Mouse (Mus musculus): ENCODE measurements at regions not wholly inside any gene's neighbourhood (a gene's known extent, or its start where the extent isn't known, plus 50 kb on each side); places are given as distances from the start of the nearest gene placed in this dataset.

DNA sequence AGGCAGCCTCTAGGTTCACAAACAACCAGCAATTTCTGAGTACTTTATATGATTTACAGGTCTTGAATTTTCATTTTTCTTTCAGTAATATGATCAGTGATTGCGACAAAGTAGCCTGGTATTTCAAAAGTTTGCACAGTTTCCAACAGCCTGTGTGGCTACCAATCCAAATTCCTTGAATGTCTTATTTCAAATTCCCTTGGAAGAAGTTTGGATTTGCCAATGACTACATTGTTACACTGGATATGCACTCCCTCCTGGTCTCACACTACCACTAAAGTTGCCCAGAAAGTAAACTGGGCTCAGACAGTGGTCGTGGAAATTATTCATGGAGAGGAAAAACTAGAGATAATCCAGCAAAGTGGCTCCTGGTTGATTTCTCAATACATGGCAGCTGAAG, 166.7 kb upstream of the Ugt8a start:
- Histone ChIP-seq H3K4me2 (replicated peaks; ENCODE audit: low read depth) (no peak overlapping the region), H3K9me3 (ENCODE audit: control insufficient read depth, low read length) (no peaks in the 10 kb centered on the region), H3K4me1 (replicated peaks; ENCODE audit: control insufficient read depth, insufficient read depth) (no peaks in the 10 kb centered on the region), H3K36me3 (ENCODE audit: control insufficient read depth, insufficient read depth, low read length) (no peaks in the 10 kb centered on the region), H3K9ac (ENCODE audit: low read length) (no peak overlapping the region), H3K27ac (replicated peaks) (no peak overlapping the region), H3K27me3 (ENCODE audit: control insufficient read depth, insufficient read depth, low read length) (no peaks in the 10 kb centered on the region), H3K4me3 (ENCODE audit: low read depth, low read length) (no peak overlapping the region)
- no peak for DNase-seq (ENCODE audit: low spot score)
- WGBS: 87% methylated on average over 2 of the region's 2 CpGs
- no peak for TF ChIP-seq EP300 (optimal IDR thresholded peaks at IDR 0.05)
- TF ChIP-seq CTCF (IDR thresholded peaks at IDR 0.05; ENCODE audit: low read depth): no peak
- no peak for ATAC-seq (ENCODE audit: low FRiP score, low TSS enrichment)

DNA sequence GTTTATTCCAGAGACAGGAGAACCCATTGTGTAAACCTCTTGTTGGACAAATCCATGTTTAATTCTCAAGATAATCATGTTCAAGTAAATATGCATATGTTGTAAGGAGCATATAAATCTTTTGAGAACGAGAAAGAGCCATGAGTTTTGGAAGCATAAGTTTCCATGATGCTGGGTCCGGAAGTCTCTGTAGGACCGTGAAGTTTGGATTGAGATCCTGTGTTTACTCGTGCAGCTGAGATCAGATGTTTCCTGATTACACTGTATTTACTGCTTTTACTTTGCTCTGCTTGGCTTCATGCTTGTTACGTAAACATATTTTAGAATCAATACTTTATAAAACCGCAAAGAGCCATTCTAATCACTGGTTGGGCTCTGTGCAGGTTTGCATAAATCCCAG, 171.0 kb upstream of the Ugt8a start:
- Histone ChIP-seq H3K9me3 (ENCODE audit: control insufficient read depth, low read length) (no peaks in the 10 kb centered on the region), H3K9ac (ENCODE audit: low read length) (no peak overlapping the region), H3K4me2 (replicated peaks; ENCODE audit: low read depth) (no peak overlapping the region), H3K36me3 (ENCODE audit: control insufficient read depth, insufficient read depth, low read length) (no peaks in the 10 kb centered on the region), H3K27me3 (ENCODE audit: control insufficient read depth, insufficient read depth, low read length) (no peaks in the 10 kb centered on the region), H3K4me3 (ENCODE audit: low read depth, low read length) (no peak overlapping the region), H3K4me1 (replicated peaks; ENCODE audit: control insufficient read depth, insufficient read depth) (no peaks in the 10 kb centered on the region), H3K27ac (replicated peaks) (no peak overlapping the region)
- ATAC-seq (ENCODE audit: low FRiP score, low TSS enrichment): no peak
- TF ChIP-seq EP300 (optimal IDR thresholded peaks at IDR 0.05): no peak
- no peak for TF ChIP-seq CTCF (IDR thresholded peaks at IDR 0.05; ENCODE audit: low read depth)
- WGBS: 64% methylated on average over 6 of the region's 6 CpGs
- DNase-seq (ENCODE audit: low spot score): no peak

DNA sequence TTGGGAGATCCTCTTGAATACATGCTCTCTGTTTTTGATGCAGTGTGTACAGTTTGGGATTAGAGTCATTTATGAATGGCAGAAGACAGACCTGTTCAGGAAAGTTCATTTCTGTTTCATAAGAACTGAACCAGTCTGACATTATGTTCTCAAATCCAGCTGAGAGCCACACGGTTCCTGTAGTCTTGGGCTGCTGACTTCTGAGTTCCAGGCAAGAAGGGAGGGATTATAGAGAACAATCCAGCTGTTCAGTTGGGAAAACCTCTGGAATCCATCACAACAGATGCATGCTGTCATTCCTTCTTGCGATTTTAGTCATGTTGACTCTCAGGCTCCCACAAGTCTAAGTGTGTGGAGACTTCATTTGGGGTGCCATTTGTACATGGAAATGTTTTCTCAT, 179.4 kb upstream of the Ugt8a start:
- H3K9ac ChIP-seq (ENCODE audit: low read length): no peak overlapping the region
- DNase-seq (ENCODE audit: low spot score) (no peak), ATAC-seq (ENCODE audit: low FRiP score, low TSS enrichment) (no peak)
- no peak overlapping the region for H3K27ac ChIP-seq (replicated peaks)
- TF ChIP-seq EP300 (optimal IDR thresholded peaks at IDR 0.05): no peak
- no peaks in the 10 kb centered on the region for H3K4me1 ChIP-seq (replicated peaks; ENCODE audit: control insufficient read depth, insufficient read depth)
- no peaks in the 10 kb centered on the region for H3K36me3 ChIP-seq (ENCODE audit: control insufficient read depth, insufficient read depth, low read length)
- H3K4me3 ChIP-seq (ENCODE audit: low read depth, low read length): no peak overlapping the region
- 40% methylated on average over 2 of the region's 2 CpGs for WGBS
- H3K4me2 ChIP-seq (replicated peaks; ENCODE audit: low read depth): no peak overlapping the region
- no peaks in the 10 kb centered on the region for H3K27me3 ChIP-seq (ENCODE audit: control insufficient read depth, insufficient read depth, low read length)
- H3K9me3 ChIP-seq (ENCODE audit: control insufficient read depth, low read length): no peaks in the 10 kb centered on the region

DNA sequence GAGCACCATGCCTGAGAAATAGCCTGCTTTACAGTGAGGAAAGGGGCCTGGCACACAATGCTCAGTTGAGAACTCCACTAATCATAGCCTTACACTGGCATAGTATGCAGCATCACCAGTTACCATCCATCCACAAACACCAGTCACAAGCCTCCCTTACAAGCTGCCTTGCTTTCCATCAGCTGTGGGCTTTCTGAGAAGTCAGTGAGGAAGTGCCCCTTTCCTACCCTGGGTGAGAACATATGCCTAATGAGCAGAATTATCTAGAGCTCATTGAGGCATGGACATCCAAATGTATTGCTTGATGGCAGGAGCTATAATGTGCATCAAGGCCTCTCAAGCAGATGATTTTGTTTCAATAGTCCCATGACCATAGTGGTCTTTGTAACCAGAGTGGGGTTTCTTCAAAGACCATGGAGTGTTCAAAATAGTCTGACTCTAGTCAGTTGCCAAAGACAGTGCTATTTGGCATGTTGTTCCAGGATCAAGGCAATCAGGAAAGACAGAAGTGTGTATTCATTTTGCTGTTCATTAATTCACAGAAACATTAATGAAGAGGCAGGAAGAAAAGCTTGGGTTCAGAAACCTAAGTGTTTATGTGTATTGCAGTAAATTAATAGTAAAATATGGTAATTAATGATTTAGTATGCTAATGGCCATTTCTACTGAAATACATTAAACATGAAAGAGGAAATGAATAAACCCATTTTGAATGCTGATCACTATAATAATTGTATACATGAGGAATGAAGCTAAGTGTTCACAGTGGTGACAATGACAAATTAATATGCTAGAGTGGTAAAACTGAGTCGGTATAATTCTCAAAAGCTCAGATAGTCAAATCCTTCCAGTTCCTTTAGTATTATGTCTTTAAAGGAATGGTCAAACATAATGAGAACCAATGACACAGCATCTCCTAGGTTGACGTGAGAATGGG, 184.2 kb upstream of the Ugt8a start:
- Histone ChIP-seq H3K4me1 (replicated peaks; ENCODE audit: control insufficient read depth, insufficient read depth) (no peaks in the 10 kb centered on the region), H3K9me3 (ENCODE audit: control insufficient read depth, low read length) (no peaks in the 10 kb centered on the region), H3K4me3 (ENCODE audit: low read depth, low read length) (no peak overlapping the region), H3K4me2 (replicated peaks; ENCODE audit: low read depth) (no peak overlapping the region), H3K27ac (replicated peaks) (no peak overlapping the region), H3K36me3 (ENCODE audit: control insufficient read depth, insufficient read depth, low read length) (no peaks in the 10 kb centered on the region), H3K9ac (ENCODE audit: low read length) (no peak overlapping the region), H3K27me3 (ENCODE audit: control insufficient read depth, insufficient read depth, low read length) (no peaks in the 10 kb centered on the region)
- ATAC-seq (ENCODE audit: low FRiP score, low TSS enrichment) (no peak), DNase-seq (ENCODE audit: low spot score) (no peak)
- no peak for TF ChIP-seq CTCF (IDR thresholded peaks at IDR 0.05; ENCODE audit: low read depth)
- no peak for TF ChIP-seq EP300 (optimal IDR thresholded peaks at IDR 0.05)
- 56% methylated on average over 2 of the region's 2 CpGs for WGBS

- no peaks in the 10 kb centered on the region for H3K27me3 ChIP-seq (ENCODE audit: control insufficient read depth, insufficient read depth, low read length)
- no peak overlapping the region for H3K27ac ChIP-seq (replicated peaks)
- no peaks in the 10 kb centered on the region for H3K9me3 ChIP-seq (ENCODE audit: control insufficient read depth, low read length)
- DNase-seq (ENCODE audit: low spot score) (no peak), ATAC-seq (ENCODE audit: low FRiP score, low TSS enrichment) (no peak)
- H3K36me3 ChIP-seq (ENCODE audit: control insufficient read depth, insufficient read depth, low read length): no peaks in the 10 kb centered on the region
- no peak overlapping the region for H3K9ac ChIP-seq (ENCODE audit: low read length)
- no peak overlapping the region for H3K4me3 ChIP-seq (ENCODE audit: low read depth, low read length)
- WGBS: 60% methylated on average over 1 of the region's 1 CpGs
- no peak overlapping the region for H3K4me2 ChIP-seq (replicated peaks; ENCODE audit: low read depth)
- TF ChIP-seq EP300 (optimal IDR thresholded peaks at IDR 0.05) (no peak), CTCF (IDR thresholded peaks at IDR 0.05; ENCODE audit: low read depth) (no peak)
- H3K4me1 ChIP-seq (replicated peaks; ENCODE audit: control insufficient read depth, insufficient read depth): no peaks in the 10 kb centered on the region
Measured at GRCm38 (mm10) chr3:126166542-126166941, 196.9 kb upstream of the Arsj start.

- DNase-seq (ENCODE audit: low spot score): no peak
Measured at GRCm38 (mm10) chr3:126209024-126209423, 154.5 kb upstream of the Arsj start.

More at GRCm38 (mm10) chr3:126209024-126209423, 154.5 kb upstream of the Arsj start:
- no peaks in the 10 kb centered on the region for H3K27me3 ChIP-seq (ENCODE audit: control insufficient read depth, insufficient read depth, low read length)
- H3K9me3 ChIP-seq (ENCODE audit: control insufficient read depth, low read length): no peaks in the 10 kb centered on the region
- TF ChIP-seq EP300 (optimal IDR thresholded peaks at IDR 0.05) (no peak), CTCF (IDR thresholded peaks at IDR 0.05; ENCODE audit: low read depth) (no peak)
- no peak overlapping the region for H3K27ac ChIP-seq (replicated peaks)
- H3K4me1 ChIP-seq (replicated peaks; ENCODE audit: control insufficient read depth, insufficient read depth): no peaks in the 10 kb centered on the region
- H3K4me3 ChIP-seq (ENCODE audit: low read depth, low read length): no peak overlapping the region
- no peak for ATAC-seq (ENCODE audit: low FRiP score, low TSS enrichment)
- H3K4me2 ChIP-seq (replicated peaks; ENCODE audit: low read depth): no peak overlapping the region
- 67% methylated on average over 3 of the region's 3 CpGs for WGBS
- H3K36me3 ChIP-seq (ENCODE audit: control insufficient read depth, insufficient read depth, low read length): no peaks in the 10 kb centered on the region
- no peak overlapping the region for H3K9ac ChIP-seq (ENCODE audit: low read length)
